Mouse (Mus musculus) MEL (cell line): ENCODE measurements around the gene Cntnap2. TPM values are rescaled to one million over a fixed set of nuclear protein-coding genes. Genes with fewer than 3 reads are reported as not detected.

Experiments
- DNase-seq: peaks from one replicate; pipeline ENCODE4 v3.0.0; 2011; ENCODE audit warnings: low read depth, low spot score
- H3K27ac ChIP-seq: 2 replicates; pipeline ENCODE4 v1.5.1; 2012; ENCODE audit warnings: low read depth, mild to moderate bottlenecking, control low read depth, low read length, moderate library complexity; ENCODE audit not compliant: control insufficient read depth
- H3K27me3 ChIP-seq, 2 experiments: fragments of 150-350 bp in 1 of 2; sonication (generic) in 1 of 2; 2 replicates each; pipeline ENCODE4 v1.6.1; 2012; ENCODE audit warnings: low read length in 2 of 2, mild to moderate bottlenecking in 2 of 2, improper control_type of control experiment in 1 of 2, moderate library complexity in 1 of 2; ENCODE audit not compliant: insufficient read depth in 2 of 2, control insufficient read depth in 1 of 2
- H3K36me3 ChIP-seq, 2 experiments: 2 replicates each; pipeline ENCODE4 v1.6.1; 2012 to 2014; ENCODE audit warnings: low read length in 2 of 2, improper control_type of control experiment in 1 of 2, inconsistent platforms in 1 of 2, mild to moderate bottlenecking in 1 of 2; ENCODE audit not compliant: insufficient read depth in 2 of 2, control insufficient read depth in 1 of 2
- H3K4me1 ChIP-seq, 2 experiments: fragments of 150-350 bp in 1 of 2; sonication (generic) in 1 of 2; 2 replicates each; pipeline ENCODE4 v1.6.1; 2012; ENCODE audit warnings: low read length in 2 of 2, improper control_type of control experiment in 1 of 2, mild to moderate bottlenecking in 1 of 2; ENCODE audit not compliant: insufficient read depth in 2 of 2, control insufficient read depth in 1 of 2
- H3K4me3 ChIP-seq, 2 experiments: fragments of 150-350 bp in 1 of 2; sonication (generic) in 1 of 2; 2 replicates each; pipeline ENCODE4 v1.5.1; 2012; ENCODE audit warnings: low read depth in 2 of 2, low read length in 2 of 2, mild to moderate bottlenecking in 2 of 2, moderate library complexity in 2 of 2, control low read depth in 1 of 2, improper control_type of control experiment in 1 of 2; ENCODE audit not compliant: control insufficient read depth in 1 of 2, insufficient read depth in 1 of 2
- H3K79me2 ChIP-seq: 2 replicates; pipeline ENCODE4 v1.6.1; 2012; ENCODE audit warnings: mild to moderate bottlenecking, low read length, moderate library complexity; ENCODE audit not compliant: control insufficient read depth, poor library complexity, insufficient read depth
- H3K9ac ChIP-seq: 2 replicates; pipeline ENCODE4 v1.6.1; 2012; ENCODE audit warnings: low read depth, mild to moderate bottlenecking, control low read depth, low read length, moderate library complexity; ENCODE audit not compliant: control insufficient read depth, poor library complexity, severe bottlenecking
- H3K9me3 ChIP-seq: fragments of 150-350 bp; sonication (generic); replicated peaks from 2 replicates; pipeline ENCODE4 v1.6.1; 2012; ENCODE audit warnings: mild to moderate bottlenecking, low read length, improper control_type of control experiment, moderate library complexity; ENCODE audit not compliant: insufficient read depth
- BHLHE40 ChIP-seq: IDR thresholded peaks from 2 replicates; pipeline ENCODE4 v1.6.1; 2012; ENCODE audit warnings: low read depth, mild to moderate bottlenecking, inconsistent platforms, low read length, improper control_type of control experiment, borderline replicate concordance
- CHD1 ChIP-seq: IDR thresholded peaks from 2 replicates; pipeline ENCODE4 v1.6.1; 2012; ENCODE audit warnings: low read depth, mild to moderate bottlenecking, inconsistent platforms, low read length, improper control_type of control experiment
- CTCF ChIP-seq, 3 experiments: IDR thresholded peaks in 2 of 3; conservative IDR thresholded peaks in 1 of 3; 2 replicates each; pipeline ENCODE4 v1.5.1; 2011 to 2012; ENCODE audit warnings: low read length in 3 of 3, low read depth in 2 of 3, mild to moderate bottlenecking in 2 of 3, improper control_type of control experiment in 1 of 3, inconsistent platforms in 1 of 3, mixed read lengths in 1 of 3, moderate library complexity in 1 of 3; ENCODE audit not compliant: control insufficient read depth in 1 of 3, insufficient read depth in 1 of 3, poor library complexity in 1 of 3, severe bottlenecking in 1 of 3
- E2F4 ChIP-seq: IDR thresholded peaks from 2 replicates; pipeline ENCODE4 v1.6.1; 2011; ENCODE audit warnings: low read depth, low read length, improper control_type of control experiment, borderline replicate concordance
- ELF1 ChIP-seq: IDR thresholded peaks from 2 replicates; pipeline ENCODE4 v1.6.1; 2014; ENCODE audit warnings: low read depth, mild to moderate bottlenecking, inconsistent platforms, low read length, improper control_type of control experiment, moderate library complexity
- GABPA ChIP-seq: IDR thresholded peaks from 2 replicates; pipeline ENCODE4 v1.6.1; 2012; ENCODE audit warnings: low read depth, mild to moderate bottlenecking, inconsistent platforms, low read length, improper control_type of control experiment, moderate library complexity
- GATA1 ChIP-seq: IDR thresholded peaks from 2 replicates; pipeline ENCODE4 v1.6.1; 2011; ENCODE audit warnings: low read depth, low read length, improper control_type of control experiment
- HCFC1 ChIP-seq: IDR thresholded peaks from 2 replicates; pipeline ENCODE4 v1.6.1; 2012; ENCODE audit warnings: low read depth, mild to moderate bottlenecking, inconsistent platforms, low read length, improper control_type of control experiment, moderate library complexity
- JUND ChIP-seq: IDR thresholded peaks from 2 replicates; pipeline ENCODE4 v1.6.1; 2011; ENCODE audit warnings: low read depth, mild to moderate bottlenecking, improper control_type of control experiment, low read length
- KAT2A ChIP-seq: conservative IDR thresholded peaks from 2 replicates; pipeline ENCODE4 v1.6.1; 2012; ENCODE audit warnings: low read depth, low read length, improper control_type of control experiment, inconsistent platforms
- MAFK ChIP-seq: IDR thresholded peaks from 2 replicates; pipeline ENCODE4 v1.6.1; 2011; ENCODE audit warnings: low read depth, mild to moderate bottlenecking, low read length, improper control_type of control experiment, borderline replicate concordance
- MAX ChIP-seq: IDR thresholded peaks from 2 replicates; pipeline ENCODE4 v1.6.1; 2011; ENCODE audit warnings: low read length, improper control_type of control experiment
- MEF2A ChIP-seq: IDR thresholded peaks from 2 replicates; pipeline ENCODE4 v1.6.1; 2014; ENCODE audit warnings: low read depth, mild to moderate bottlenecking, inconsistent platforms, low read length, improper control_type of control experiment; ENCODE audit not compliant: poor library complexity, insufficient replicate concordance, severe bottlenecking; ENCODE audit errors: extremely low read depth
- MXI1 ChIP-seq: IDR thresholded peaks from 2 replicates; pipeline ENCODE4 v1.6.1; 2011; ENCODE audit warnings: mild to moderate bottlenecking, low read depth, low read length, improper control_type of control experiment
- MYB ChIP-seq: IDR thresholded peaks from 2 replicates; pipeline ENCODE4 v1.6.1; 2011; ENCODE audit warnings: mild to moderate bottlenecking, low read depth, low read length, improper control_type of control experiment
- MYC ChIP-seq: IDR thresholded peaks from 2 replicates; pipeline ENCODE4 v1.6.1; 2011; ENCODE audit warnings: low read depth, mild to moderate bottlenecking, low read length, improper control_type of control experiment, moderate library complexity
- NRF1 ChIP-seq: IDR thresholded peaks from 2 replicates; pipeline ENCODE4 v1.6.1; 2014; ENCODE audit warnings: low read depth, mild to moderate bottlenecking, inconsistent platforms, low read length, improper control_type of control experiment, moderate library complexity; ENCODE audit not compliant: poor library complexity, insufficient read depth, severe bottlenecking
- POLR2A ChIP-seq, 2 experiments: IDR thresholded peaks; 2 replicates each; pipeline ENCODE4 v1.6.1; 2011 to 2012; ENCODE audit warnings: low read length in 2 of 2, mild to moderate bottlenecking in 2 of 2, control low read depth in 1 of 2, improper control_type of control experiment in 1 of 2, low read depth in 1 of 2, moderate library complexity in 1 of 2; ENCODE audit not compliant: control insufficient read depth in 1 of 2, insufficient read depth in 1 of 2, poor library complexity in 1 of 2
- POLR2AphosphoS2 ChIP-seq: IDR thresholded peaks from 2 replicates; pipeline ENCODE4 v1.6.1; 2011; ENCODE audit warnings: low read length, improper control_type of control experiment
- POLR2AphosphoS5 ChIP-seq: IDR thresholded peaks from 2 replicates; pipeline ENCODE4 v1.6.1; 2012; ENCODE audit warnings: low read depth, borderline replicate concordance, mild to moderate bottlenecking, inconsistent platforms, low read length, moderate library complexity, mixed read lengths
- RAD21 ChIP-seq: IDR thresholded peaks from 2 replicates; pipeline ENCODE4 v1.6.1; 2011; ENCODE audit warnings: mild to moderate bottlenecking, low read depth, low read length, improper control_type of control experiment
- RCOR1 ChIP-seq: IDR thresholded peaks from 2 replicates; pipeline ENCODE4 v1.6.1; 2012; ENCODE audit warnings: low read depth, mild to moderate bottlenecking, inconsistent platforms, low read length, improper control_type of control experiment
- SIN3A ChIP-seq: IDR thresholded peaks from 2 replicates; pipeline ENCODE4 v1.6.1; 2012; ENCODE audit warnings: low read length, improper control_type of control experiment, inconsistent platforms
- SMC3 ChIP-seq: IDR thresholded peaks from 2 replicates; pipeline ENCODE4 v1.6.1; 2011; ENCODE audit warnings: low read depth, low read length, improper control_type of control experiment
- TAL1 ChIP-seq: IDR thresholded peaks from 2 replicates; pipeline ENCODE4 v1.6.1; 2012; ENCODE audit warnings: mild to moderate bottlenecking, inconsistent platforms, low read length, moderate library complexity, mixed read lengths
- USF1 ChIP-seq: IDR thresholded peaks from 2 replicates; pipeline ENCODE4 v1.6.1; 2014; ENCODE audit warnings: low read depth, mild to moderate bottlenecking, inconsistent platforms, low read length, improper control_type of control experiment, moderate library complexity
- ZC3H11A ChIP-seq: IDR thresholded peaks from 2 replicates; pipeline ENCODE4 v1.6.1; 2012; ENCODE audit warnings: low read depth, mild to moderate bottlenecking, inconsistent platforms, low read length, improper control_type of control experiment
- ZKSCAN1 ChIP-seq: IDR thresholded peaks from 2 replicates; pipeline ENCODE4 v1.6.1; 2012; ENCODE audit warnings: low read depth, mild to moderate bottlenecking, inconsistent platforms, low read length, improper control_type of control experiment, moderate library complexity
- ZMIZ1 ChIP-seq: IDR thresholded peaks from 2 replicates; pipeline ENCODE4 v1.6.1; 2012; ENCODE audit warnings: low read depth, mild to moderate bottlenecking, inconsistent platforms, low read length, improper control_type of control experiment, moderate library complexity
- polyA plus RNA-seq, 2 experiments: library from polyadenylated mRNA; stranded (reverse) in 1 of 2; unstranded in 1 of 2; fragments of >175 nt in 1 of 2; fragments of >200 nt in 1 of 2; gene quantifications; 2 replicates each; pipeline versions ENCODE4 v1.2.1 to v1.2.4; 2012; ENCODE audit warnings: low replicate concordance in 2 of 2, low read depth in 1 of 2; ENCODE audit not compliant: insufficient read length in 2 of 2, insufficient read depth in 1 of 2, missing spikeins in 1 of 2
- total RNA-seq: library from RNA; depleted of rRNA; stranded (reverse); fragments of 300-350 nt; gene quantifications from 2 replicates; pipeline ENCODE4 v1.2.3, GENCODE M21; 2012

Gene Cntnap2
- total and polyA plus RNA-seq, 3 experiments = 0.01 TPM; not detected in 2

- H3K4me1 ChIP-seq = no peaks in the 10 kb centered on the region
- H3K79me2 ChIP-seq = no peaks in the 10 kb centered on the region
- H3K4me3 ChIP-seq = no peak overlapping the region
- no peak for TF ChIP-seq SIN3A
- no peak for TF ChIP-seq ZC3H11A
- no peak for TF ChIP-seq MEF2A
- TF ChIP-seq POLR2AphosphoS2 = no peak
- TF ChIP-seq CHD1 = no peak
- no peak for TF ChIP-seq TAL1
- no peak for TF ChIP-seq ZMIZ1
- no peak for TF ChIP-seq MYC
- no peak for TF ChIP-seq MYB
- TF ChIP-seq SMC3 = no peak
- no peak for TF ChIP-seq POLR2A (IDR thresholded peaks at IDR 0.05; ENCODE audit: control insufficient read depth in 1 of 2, insufficient read depth in 1 of 2, low read depth in 1 of 2, low read length in 2 of 2, poor library complexity in 1 of 2)
- no peak for TF ChIP-seq ZKSCAN1
- no peak for TF ChIP-seq HCFC1
- no peak for TF ChIP-seq NRF1
- TF ChIP-seq MAX = no peak
- no peak for TF ChIP-seq MXI1
- no peak for TF ChIP-seq RAD21
- TF ChIP-seq POLR2AphosphoS5 = no peak
- no peak for TF ChIP-seq MAFK
- no peaks in the 10 kb centered on the region for H3K9me3 ChIP-seq
- DNase-seq = no peak
- H3K9ac ChIP-seq = no peak overlapping the region
- no peak overlapping the region for H3K27ac ChIP-seq
- peaks cover 1 to 2% of the 10 kb centered on the region in 2 experiments; a peak in 3 of 4 replicates for H3K27me3 ChIP-seq
- H3K36me3 ChIP-seq = no peaks in the 10 kb centered on the region
Measured at GRCm38 (mm10) chr6:47228676-47229317, 2169.6 kb downstream of the Cntnap2 start.

- peaks cover 1 to 2% of the 10 kb centered on the region in 2 experiments; a peak in 2 of 4 replicates for H3K27me3 ChIP-seq
- no peak overlapping the region for H3K27ac ChIP-seq
- H3K9me3 ChIP-seq = no peaks in the 10 kb centered on the region
- H3K36me3 ChIP-seq = no peaks in the 10 kb centered on the region
- no peaks in the 10 kb centered on the region for H3K4me1 ChIP-seq
- no peak for DNase-seq
- H3K4me3 ChIP-seq = no peak overlapping the region
- TF ChIP-seq MEF2A = no peak
- no peak for TF ChIP-seq KAT2A
- no peak for TF ChIP-seq CHD1
- TF ChIP-seq GATA1 = no peak
- TF ChIP-seq NRF1 = no peak
- TF ChIP-seq USF1 = no peak
- TF ChIP-seq ELF1 = no peak
- no peak for TF ChIP-seq POLR2AphosphoS5
- TF ChIP-seq ZMIZ1 = no peak
- no peak for TF ChIP-seq GABPA
- no peak for TF ChIP-seq MAFK
- TF ChIP-seq RCOR1 = no peak
- TF ChIP-seq E2F4 = no peak
- no peak for TF ChIP-seq BHLHE40
- no peak for TF ChIP-seq POLR2AphosphoS2
- no peak for TF ChIP-seq MXI1
- no peak for TF ChIP-seq ZC3H11A
- no peak for TF ChIP-seq JUND
- TF ChIP-seq CTCF (IDR thresholded peaks at IDR 0.05 in 2 of 3, conservative IDR thresholded peaks at IDR 0.05 in 1 of 3; ENCODE audit: control insufficient read depth in 1 of 3, insufficient read depth in 1 of 3, low read depth in 2 of 3, low read length in 3 of 3, poor library complexity in 1 of 3, severe bottlenecking in 1 of 3) = no peak
- H3K79me2 ChIP-seq = no peaks in the 10 kb centered on the region
- no peak overlapping the region for H3K9ac ChIP-seq
Measured at GRCm38 (mm10) chr6:47231513-47231912, 2172.4 kb downstream of the Cntnap2 start.
